Mouse (Mus musculus) cortical plate, adult 2 months (tissue): ENCODE measurements around the gene Cdk8. TPM values are rescaled to one million over a fixed set of nuclear protein-coding genes. Genes with fewer than 3 reads are reported as not detected.

ENCODE experiments used
- H3K27ac ChIP-seq: fragments of 200-500 bp; 2 replicates; pipeline ENCODE4 v1.5.1; 2012; ENCODE audit warnings: low read length, control low read depth, inconsistent platforms; ENCODE audit not compliant: insufficient read depth
- H3K4me1 ChIP-seq: fragments of 200-500 bp; 2 replicates; pipeline ENCODE4 v1.6.1; 2011; ENCODE audit warnings: low read length; ENCODE audit not compliant: control insufficient read depth, insufficient read depth
- H3K4me3 ChIP-seq: fragments of 200-500 bp; 2 replicates; pipeline ENCODE4 v1.5.1; 2011; ENCODE audit warnings: mild to moderate bottlenecking, low read length, control low read depth; ENCODE audit not compliant: insufficient read depth
- CTCF ChIP-seq: fragments of 200-500 bp; IDR thresholded peaks from 2 replicates; pipeline ENCODE4 v1.5.1; 2011; ENCODE audit warnings: mild to moderate bottlenecking, control low read depth, low read length; ENCODE audit not compliant: insufficient read depth; ENCODE audit errors: extremely low read depth
- POLR2A ChIP-seq: fragments of 200-500 bp; IDR thresholded peaks from 2 replicates; pipeline ENCODE4 v1.6.1; 2011; ENCODE audit warnings: mild to moderate bottlenecking, low read length, control low read depth; ENCODE audit not compliant: insufficient read depth; ENCODE audit errors: extremely low read depth
- polyA plus RNA-seq: library from polyadenylated mRNA; depleted of rRNA; stranded (reverse); fragments of >200 nt; gene quantifications from 2 replicates; pipeline ENCODE4 v1.2.3, GENCODE M21; 2012

Cdk8 gene
- polyA plus RNA-seq, 1 experiment: 33.7 TPM

DNA sequence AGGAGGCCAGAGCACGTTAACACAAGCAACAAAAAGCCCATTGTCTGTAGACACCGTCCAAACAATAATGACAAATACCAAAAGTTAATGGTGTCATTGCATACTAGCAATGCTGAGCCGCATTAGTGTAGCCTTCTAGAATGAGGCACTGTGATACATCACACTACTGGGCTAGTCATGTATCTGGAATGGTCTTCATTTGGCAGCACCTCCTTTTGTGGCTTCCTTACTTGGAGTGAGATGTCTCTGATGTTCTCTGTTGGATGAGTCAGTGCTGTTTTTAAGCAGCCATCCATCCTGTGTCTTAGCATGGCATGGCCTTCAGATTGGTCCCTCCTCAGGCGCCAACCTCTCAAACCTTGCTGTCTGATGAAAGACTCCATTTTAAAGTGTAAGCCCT is 42.1 kb downstream of the Cdk8 start:
- peaks cover 4% of the 10 kb centered on the region for H3K4me1 ChIP-seq
- no peak overlapping the region for H3K27ac ChIP-seq
- no peak overlapping the region for H3K4me3 ChIP-seq
- no peak for TF ChIP-seq POLR2A
- no peak for TF ChIP-seq CTCF

DNA sequence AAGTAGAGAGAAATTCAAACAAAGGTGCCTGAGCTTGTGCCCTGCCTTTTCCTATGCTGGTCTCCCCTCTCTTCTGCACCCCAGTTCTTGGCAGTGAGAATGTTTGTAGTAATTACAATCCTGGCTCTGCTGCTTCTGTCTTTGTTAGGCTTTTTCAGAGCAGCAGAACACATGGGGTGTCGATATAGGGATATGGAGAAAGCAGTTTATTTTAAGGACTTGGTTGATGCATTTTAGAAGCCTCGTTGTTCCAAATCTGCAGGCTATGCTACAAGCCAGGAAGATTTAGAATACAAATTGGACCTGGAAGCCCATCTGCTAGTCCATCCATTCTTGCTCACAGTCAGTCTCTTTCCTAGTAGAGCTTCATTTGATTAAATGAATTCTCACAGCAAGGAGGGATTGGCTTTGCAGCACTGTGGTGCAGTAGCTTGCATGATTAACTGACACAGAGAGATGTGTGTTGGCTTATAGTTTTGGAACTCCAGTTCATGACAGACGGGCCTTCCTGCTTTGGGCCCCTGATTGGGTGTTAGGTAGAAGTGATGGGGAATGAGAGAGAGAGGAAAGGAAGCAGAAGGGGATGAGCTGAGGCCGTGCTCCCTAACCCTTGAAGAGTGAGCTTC is 43.5 kb downstream of the Cdk8 start:
- no peak overlapping the region for H3K27ac ChIP-seq
- TF ChIP-seq CTCF: no peak
- no peak for TF ChIP-seq POLR2A
- H3K4me3 ChIP-seq: no peak overlapping the region
- H3K4me1 ChIP-seq: peaks cover 4% of the 10 kb centered on the region

DNA sequence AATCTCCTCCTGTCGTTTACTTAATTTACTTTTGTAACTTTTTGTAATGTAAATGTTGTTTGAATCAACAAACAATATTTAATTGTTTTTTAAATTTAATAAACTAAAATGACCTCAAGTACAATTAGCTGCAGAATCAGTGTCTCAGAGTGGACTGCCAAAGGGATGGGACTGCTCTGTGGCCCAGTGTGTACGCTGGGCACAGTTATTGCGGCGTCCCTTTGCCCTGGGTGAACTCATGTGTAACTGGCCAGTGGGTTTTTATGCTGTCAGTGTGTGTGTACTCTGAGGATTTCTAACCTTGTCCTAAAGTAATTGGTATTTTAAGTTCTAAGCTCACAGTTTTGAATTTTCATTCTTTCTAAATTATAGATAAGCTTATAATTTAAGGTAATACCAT is 46.5 kb downstream of the Cdk8 start:
- Histone ChIP-seq H3K27ac (no peak overlapping the region), H3K4me3 (no peak overlapping the region), H3K4me1 (peaks cover 8% of the 10 kb centered on the region)
- no peak for TF ChIP-seq CTCF
- TF ChIP-seq POLR2A: no peak

DNA sequence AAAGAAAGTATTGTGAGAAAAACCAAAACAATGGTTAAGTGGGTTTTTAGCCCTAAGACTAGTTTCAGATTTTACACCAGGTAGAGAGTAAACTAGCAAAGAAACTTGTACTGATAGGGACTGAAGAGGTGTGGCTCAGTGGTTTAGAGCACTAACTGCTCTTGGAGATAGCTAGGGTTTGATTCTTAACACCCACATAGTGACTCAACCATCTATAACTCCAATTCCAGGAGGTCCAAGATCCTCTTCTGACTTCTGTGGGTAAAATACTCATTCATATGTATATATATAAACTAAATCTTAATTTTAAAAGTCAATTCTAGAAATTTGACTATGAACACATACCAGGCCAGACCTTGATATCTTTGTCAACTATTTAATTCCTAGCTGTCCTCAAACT is 49.0 kb downstream of the Cdk8 start:
- no peak overlapping the region for H3K27ac ChIP-seq
- peaks cover 5% of the 10 kb centered on the region for H3K4me1 ChIP-seq
- H3K4me3 ChIP-seq: no peak overlapping the region
- no peak for TF ChIP-seq CTCF
- TF ChIP-seq POLR2A: no peak

DNA sequence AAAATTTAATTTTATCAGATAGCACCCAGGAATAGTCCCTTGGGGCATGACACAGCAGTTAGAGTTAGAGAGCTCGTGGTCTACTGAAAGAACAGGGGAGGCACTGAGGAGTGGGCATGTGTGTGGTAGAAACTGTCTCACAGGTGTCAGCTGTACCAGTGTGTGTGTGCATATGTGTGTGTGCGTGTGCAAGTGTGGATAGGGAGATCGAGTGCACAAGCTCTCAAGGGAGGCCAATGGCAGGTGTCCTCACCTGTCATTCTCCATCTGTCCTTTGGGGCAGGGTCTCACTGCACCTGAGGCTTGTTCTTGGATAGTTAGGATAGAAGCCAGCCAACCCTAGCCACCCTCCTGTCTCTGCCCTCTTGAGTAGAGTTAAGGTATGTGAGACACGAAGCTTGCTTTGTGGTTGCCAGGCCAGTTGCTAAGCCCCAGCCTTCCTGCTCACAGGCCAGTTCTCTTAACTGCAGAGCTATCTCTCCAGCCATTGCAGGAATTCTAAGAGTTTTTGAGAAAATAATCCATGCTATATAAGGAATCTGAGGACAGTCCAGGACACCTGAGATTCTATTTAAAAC is 50.3 kb downstream of the Cdk8 start:
- Histone ChIP-seq H3K27ac (no peak overlapping the region), H3K4me1 (peaks cover 5% of the 10 kb centered on the region), H3K4me3 (no peak overlapping the region)
- no peak for TF ChIP-seq POLR2A
- TF ChIP-seq CTCF: no peak

DNA sequence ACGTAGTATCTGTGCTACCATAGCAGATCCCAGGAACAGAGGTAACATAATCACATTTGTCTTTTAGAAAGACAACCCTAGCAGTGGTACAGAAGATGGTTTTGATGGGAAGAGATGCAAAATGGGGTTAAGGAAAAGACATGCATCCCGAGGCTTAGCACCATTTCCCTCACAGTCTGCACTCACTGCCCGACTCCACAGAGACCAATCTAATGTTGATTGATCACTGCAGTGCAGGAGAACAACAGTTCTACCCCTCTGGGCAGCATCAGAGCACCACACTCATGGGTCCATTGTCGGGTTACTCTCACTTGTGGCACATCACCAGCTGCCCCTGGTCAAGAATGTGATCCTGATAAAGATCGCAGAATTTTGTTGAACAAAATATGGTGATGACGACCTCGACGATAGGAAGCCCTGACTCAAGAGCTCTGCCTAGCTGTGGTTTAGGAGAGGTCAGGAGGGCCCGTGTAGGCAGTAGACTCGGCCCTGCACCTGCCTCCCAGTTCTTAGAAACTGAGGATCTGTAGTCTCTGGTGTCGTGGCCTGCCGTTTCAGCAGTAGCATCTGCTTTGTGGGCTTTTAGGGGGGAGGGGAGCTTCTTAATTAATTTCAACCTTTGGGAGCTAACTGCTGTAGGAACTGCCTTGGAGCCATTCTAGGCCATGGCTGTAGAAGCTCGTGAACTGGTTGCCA is 51.0 kb downstream of the Cdk8 start:
- Histone ChIP-seq H3K27ac (no peak overlapping the region), H3K4me3 (no peak overlapping the region), H3K4me1 (peaks cover 5% of the 10 kb centered on the region)
- TF ChIP-seq POLR2A: no peak

DNA sequence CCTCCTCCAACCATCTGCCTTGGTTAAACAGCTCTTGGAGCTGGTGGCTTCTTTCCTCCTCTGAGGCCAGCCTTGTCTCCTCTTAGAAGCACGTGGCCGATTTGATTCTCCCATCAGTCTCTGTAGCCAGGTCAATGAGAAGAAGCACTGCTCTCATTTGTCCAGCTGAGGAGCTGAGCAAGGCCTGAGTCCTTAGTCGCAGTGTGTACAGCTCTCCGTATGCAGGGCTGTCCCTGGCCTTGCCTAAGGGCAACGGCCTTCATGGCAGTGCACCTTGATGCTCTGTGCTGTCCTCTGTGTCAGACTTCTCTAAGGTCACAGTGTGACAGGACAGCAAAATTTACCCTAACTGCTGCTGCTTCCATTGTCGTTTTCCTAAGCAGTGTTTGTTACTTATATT is 52.9 kb downstream of the Cdk8 start:
- H3K4me3 ChIP-seq: no peak overlapping the region
- no peak overlapping the region for H3K27ac ChIP-seq
- H3K4me1 ChIP-seq: peaks cover 14% of the 10 kb centered on the region
- TF ChIP-seq CTCF (no peak), POLR2A (no peak)

DNA sequence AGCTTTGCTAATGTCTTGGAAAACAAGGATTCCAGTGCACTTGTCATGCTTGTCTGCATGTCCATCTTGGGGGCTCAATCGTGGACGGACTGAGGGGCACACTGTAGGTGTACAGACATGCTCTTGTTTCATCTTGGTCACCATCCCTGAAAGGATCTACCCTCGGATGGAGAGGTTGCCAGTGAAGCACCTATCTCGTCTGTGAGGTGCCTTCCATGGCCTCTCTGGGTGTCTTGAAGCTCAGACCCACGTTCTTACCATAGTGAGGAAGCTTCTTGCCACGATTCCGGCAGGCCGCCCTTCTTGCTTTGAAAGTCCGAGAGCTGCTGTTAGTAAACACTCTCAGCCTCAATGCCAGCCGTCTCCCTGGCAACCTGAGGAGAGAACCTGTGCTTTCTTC is 56.4 kb downstream of the Cdk8 start:
- no peak overlapping the region for H3K27ac ChIP-seq
- peaks cover 10% of the 10 kb centered on the region for H3K4me1 ChIP-seq
- no peak overlapping the region for H3K4me3 ChIP-seq
- TF ChIP-seq POLR2A (no peak), CTCF (no peak)

DNA sequence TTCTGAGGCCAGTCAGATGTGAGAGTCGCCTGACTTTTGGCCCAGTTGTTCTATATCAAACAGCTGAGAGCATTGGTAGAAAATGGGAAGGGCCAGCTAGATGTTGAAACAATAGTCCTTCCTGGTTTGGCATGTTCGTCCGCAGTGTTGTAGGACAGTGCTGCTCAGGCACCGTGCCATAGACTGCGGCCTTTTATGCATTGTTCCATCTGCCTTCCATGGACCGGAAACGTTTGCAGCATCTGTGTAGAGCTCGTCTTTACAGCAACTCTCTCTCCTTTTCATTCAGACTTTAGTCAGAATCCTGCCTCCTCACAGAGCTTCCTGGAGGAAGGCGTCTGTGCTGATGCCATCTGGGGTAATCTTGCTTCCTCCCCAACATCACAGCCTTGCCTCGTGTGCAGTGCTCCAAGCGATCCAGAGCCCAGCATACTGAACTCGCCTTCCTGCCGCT is 57.0 kb downstream of the Cdk8 start:
- no peak for TF ChIP-seq CTCF
- TF ChIP-seq POLR2A: no peak
- no peak overlapping the region for H3K4me3 ChIP-seq
- H3K27ac ChIP-seq: no peak overlapping the region
- H3K4me1 ChIP-seq: peaks cover 10% of the 10 kb centered on the region

DNA sequence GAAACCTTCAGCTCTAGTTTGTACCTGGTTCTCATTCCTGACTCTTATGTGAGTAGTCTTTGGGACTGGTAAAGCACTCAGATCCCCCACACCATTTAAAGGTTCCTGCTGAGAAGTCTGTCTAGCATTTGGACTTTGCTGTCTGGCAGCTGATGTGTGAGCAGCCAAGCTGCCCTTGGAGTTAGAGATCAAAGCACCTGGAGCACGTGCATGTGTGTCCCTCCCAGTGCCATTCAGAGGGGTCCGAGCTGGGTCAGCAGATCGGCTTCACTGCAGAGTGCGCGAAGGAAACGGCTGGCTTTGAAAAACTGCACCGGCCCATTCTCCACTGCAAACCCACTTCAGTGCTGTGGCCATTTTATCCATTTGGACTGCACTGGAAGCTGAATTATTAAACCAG is 58.9 kb downstream of the Cdk8 start:
- Histone ChIP-seq H3K4me1 (peaks cover 8% of the 10 kb centered on the region), H3K4me3 (no peak overlapping the region), H3K27ac (no peak overlapping the region)
- TF ChIP-seq CTCF: no peak
- no peak for TF ChIP-seq POLR2A

DNA sequence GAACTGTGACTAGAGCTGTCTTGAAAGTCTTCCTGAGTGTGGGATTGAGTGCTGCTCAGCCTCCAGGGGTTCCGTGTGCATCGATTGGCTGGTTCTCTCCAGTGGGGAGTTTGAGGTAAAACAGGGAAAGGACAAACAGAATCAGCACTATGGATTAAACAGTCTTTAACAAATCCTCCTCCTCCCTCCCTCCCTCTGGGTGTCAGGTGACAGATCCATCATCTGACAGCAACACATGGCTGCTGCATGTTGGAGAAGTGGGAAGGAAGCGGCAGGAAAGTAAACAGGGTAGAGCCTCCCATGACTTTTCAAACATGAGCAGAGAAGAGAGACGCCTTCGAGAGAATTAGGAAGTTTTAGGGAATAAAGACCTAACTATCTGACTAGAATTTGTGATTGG is 59.4 kb downstream of the Cdk8 start:
- TF ChIP-seq CTCF (no peak), POLR2A (no peak)

More for the DNA sequence above, 59.4 kb downstream of the Cdk8 start:
- Histone ChIP-seq H3K27ac (no peak overlapping the region), H3K4me1 (peaks cover 8% of the 10 kb centered on the region), H3K4me3 (no peak overlapping the region)
